Mouse (Mus musculus) liver, postnatal 0 days (tissue): ENCODE measurements around the gene Acsl4.

ENCODE experiments used
- CTCF ChIP-seq: sonication (generic); IDR thresholded peaks from 2 replicates; pipeline ENCODE4 v1.5.1; 2016; ENCODE audit warnings: antibody characterized with exemption, low read depth
- EP300 ChIP-seq: IDR thresholded peaks from 2 replicates; pipeline ENCODE4 v1.6.1; 2016; ENCODE audit warnings: antibody characterized with exemption, low read depth, mild to moderate bottlenecking

- TF ChIP-seq CTCF: no peak
- TF ChIP-seq EP300: no peak
Measured at GRCm38 (mm10) chrX:142384918-142385317, 5.4 kb downstream of the Acsl4 start.
